Mouse (Mus musculus): Measurements from ENCODE around the gene Cib4.

GRCm38 (mm10) chr5:30559986-30560493 lies 14.4 kb upstream of the Cib4 start:
- TF ChIP-seq POLR2A (IDR thresholded peaks at IDR 0.05; ENCODE audit: borderline replicate concordance, extremely low read depth, insufficient read depth, insufficient read length, poor library complexity, severe bottlenecking): no peak
- TF ChIP-seq CTCF (IDR thresholded peaks at IDR 0.05; ENCODE audit: borderline replicate concordance, extremely low read depth, insufficient read depth, insufficient read length): no peak
